Mouse (Mus musculus) bone marrow macrophage, adult 2 months (primary cell): ENCODE measurements around the gene Pls1.

Experiments used
- CTCF ChIP-seq: IDR thresholded peaks from 2 replicates; pipeline ENCODE4 v1.5.1; 2012; ENCODE audit warnings: low read depth, mild to moderate bottlenecking, low read length, moderate library complexity
- POLR2A ChIP-seq: IDR thresholded peaks from 2 replicates; pipeline ENCODE4 v1.6.1; 2012; ENCODE audit warnings: mild to moderate bottlenecking, low read depth, low read length, borderline replicate concordance

GRCm38 (mm10) chr9:95747298-95747697, 97.8 kb downstream of the Pls1 start:
- TF ChIP-seq CTCF (no peak), POLR2A (no peak)
